Mouse (Mus musculus) forebrain, embryonic 10.5 days (tissue): ENCODE data around the gene Creb5. TPM values are rescaled to one million over a fixed set of nuclear protein-coding genes. Genes with fewer than 3 reads are reported as not detected.

Experiments
- DNase-seq: peaks from one replicate; pipeline ENCODE4 v3.0.0-alpha.2; 2017; ENCODE audit warnings: low spot score; ENCODE audit errors: extremely low spot score
- H3K27ac ChIP-seq: fragments of 300-500 bp; sonication (generic); 2 replicates; pipeline ENCODE4 v1.5.1; 2016; ENCODE audit warnings: mild to moderate bottlenecking
- H3K27me3 ChIP-seq: fragments of 300-500 bp; sonication (generic); 2 replicates; pipeline ENCODE4 v1.6.1; 2016; ENCODE audit warnings: mild to moderate bottlenecking; ENCODE audit not compliant: poor library complexity, severe bottlenecking
- H3K36me3 ChIP-seq: fragments of 300-500 bp; sonication (generic); replicated peaks from 2 replicates; pipeline ENCODE4 v1.6.1; 2016; ENCODE audit warnings: mild to moderate bottlenecking, moderate library complexity
- H3K4me1 ChIP-seq: fragments of 300-500 bp; sonication (generic); 2 replicates; pipeline ENCODE4 v1.6.1; 2016
- H3K4me3 ChIP-seq: fragments of 300-500 bp; sonication (generic); 2 replicates; pipeline ENCODE4 v1.5.1; 2016; ENCODE audit warnings: mild to moderate bottlenecking, moderate library complexity
- H3K9me3 ChIP-seq: fragments of 300-500 bp; sonication (generic); 2 replicates; pipeline ENCODE4 v1.6.1; 2016; ENCODE audit warnings: mild to moderate bottlenecking, moderate library complexity
- WGBS: fragments of 180-500 bp; shearing (Covaris S2); methylation state at CpG from one replicate; pipeline ENCODE4 v1.1.7; 2016; 5-methylcytosine and 5-hydroxymethylcytosine counted together
- polyA plus RNA-seq: library from polyadenylated mRNA; unstranded; fragments of >200 nt; fragmentation: Nextera tagmentation; extraction: Ambion mirVana; gene quantifications from 2 replicates; pipeline ENCODE4 v1.2.1, GENCODE M21; 2016

Gene Creb5
- polyA plus RNA-seq, 1 experiment from 2014 or later = 22.9 TPM

DNA sequence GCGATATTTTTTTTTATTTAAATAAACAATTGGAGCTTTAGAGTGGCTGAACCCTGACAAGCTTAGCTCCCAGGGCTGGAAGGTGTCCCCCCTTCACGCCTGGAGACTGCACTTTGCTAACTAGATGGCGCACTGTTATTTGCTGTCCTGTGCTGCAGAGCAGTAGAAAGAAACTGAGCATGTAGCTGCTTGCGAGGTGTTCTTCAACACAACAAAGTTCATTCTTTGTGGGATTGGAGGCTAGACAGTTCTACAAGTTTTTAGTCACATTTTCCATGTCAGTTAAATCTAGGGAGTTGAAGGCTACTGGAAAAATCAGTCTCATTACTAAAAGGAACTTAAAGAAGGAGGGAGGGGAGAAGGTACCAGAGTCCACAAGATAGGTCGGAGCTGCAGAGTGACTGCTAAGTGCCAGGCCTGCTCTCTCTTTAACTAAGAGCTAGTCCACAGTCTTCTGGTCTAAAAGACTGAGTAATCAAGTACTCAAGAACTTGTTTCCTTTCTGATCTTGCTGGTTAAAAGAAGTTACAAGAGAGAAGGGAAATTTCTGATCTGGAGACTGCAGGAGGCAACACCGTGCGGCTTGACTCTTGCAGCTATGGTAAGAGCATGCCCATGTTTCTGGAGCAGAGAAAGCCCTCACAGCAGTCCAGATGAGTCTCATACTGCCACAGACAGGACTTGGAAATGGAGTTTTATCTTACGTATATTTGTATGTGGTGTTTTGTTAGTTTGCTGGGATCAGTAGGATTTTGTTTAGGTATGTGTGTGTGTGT is 3.3 kb downstream of the Creb5 start:
- 20% methylated on average over 8 of the region's 8 CpGs for WGBS
- Histone ChIP-seq H3K4me3 (peak overlapping the region; percentile 78), H3K27me3 (peaks cover 68% of the 10 kb centered on the region), H3K4me1 (peaks cover 89% of the 10 kb centered on the region), H3K27ac (peak overlapping the region; percentile 80), H3K36me3 (no peaks in the 10 kb centered on the region), H3K9me3 (no peaks in the 10 kb centered on the region)
- DNase-seq = peak; percentile 47

DNA sequence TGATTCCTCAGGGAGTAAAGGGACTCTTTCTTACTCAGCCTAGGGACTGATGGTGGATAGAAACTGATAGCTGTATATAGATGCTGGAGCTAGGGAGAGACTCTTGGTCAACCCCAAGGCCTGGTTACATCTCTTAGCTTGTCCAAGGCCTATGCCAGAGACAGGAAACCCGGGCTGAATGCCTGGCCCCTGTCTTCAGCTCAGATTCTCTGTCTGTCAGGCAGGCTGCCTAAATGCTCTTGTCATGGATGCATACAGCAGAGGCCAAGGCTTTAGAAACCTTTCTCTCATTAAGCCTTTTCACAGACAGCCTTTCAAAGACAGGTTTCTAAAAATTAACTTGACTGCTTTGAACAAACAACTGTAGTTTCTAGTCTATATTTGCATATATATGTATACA is 5.9 kb downstream of the Creb5 start:
- DNase-seq = no peak
- H3K4me1 ChIP-seq = peaks cover 86% of the 10 kb centered on the region
- peak overlapping the region; percentile 78; the same call in 1 of the 2 replicates for H3K4me3 ChIP-seq
- H3K36me3 ChIP-seq = no peaks in the 10 kb centered on the region
- peaks cover 44% of the 10 kb centered on the region for H3K27me3 ChIP-seq
- H3K9me3 ChIP-seq = no peaks in the 10 kb centered on the region
- peak overlapping the region; percentile 52; the same call in 1 of the 2 replicates for H3K27ac ChIP-seq
- 36% methylated on average over 1 of the region's 1 CpGs for WGBS

DNA sequence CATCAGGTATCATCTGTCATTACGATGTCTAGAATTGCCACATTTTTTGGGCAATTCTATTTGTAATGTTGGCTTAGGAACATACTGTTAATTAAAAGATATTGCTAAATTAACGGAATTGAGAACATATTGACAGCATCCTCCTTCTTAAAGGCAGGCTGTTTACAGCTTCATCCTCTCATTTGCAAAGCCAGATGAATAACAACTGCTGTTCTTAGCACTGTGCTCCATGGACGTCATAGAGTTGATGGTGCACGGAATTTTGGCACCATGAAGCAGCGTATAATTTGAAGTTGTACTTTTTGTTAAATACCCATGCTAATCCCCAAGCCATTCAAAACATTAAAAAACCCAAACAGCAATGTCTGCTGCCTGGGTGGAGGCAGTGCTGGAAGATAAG is 10.8 kb downstream of the Creb5 start:
- peaks cover 37% of the 10 kb centered on the region for H3K4me1 ChIP-seq
- no peaks in the 10 kb centered on the region for H3K9me3 ChIP-seq
- H3K36me3 ChIP-seq = 0 out of 2 replicates have a peak, but pooled peaks cover 4% of the 10 kb centered on the region
- DNase-seq = no peak
- no peak overlapping the region for H3K4me3 ChIP-seq
- 82% methylated on average over 5 of the region's 5 CpGs for WGBS
- H3K27me3 ChIP-seq = no peaks in the 10 kb centered on the region
- no peak overlapping the region for H3K27ac ChIP-seq

DNA sequence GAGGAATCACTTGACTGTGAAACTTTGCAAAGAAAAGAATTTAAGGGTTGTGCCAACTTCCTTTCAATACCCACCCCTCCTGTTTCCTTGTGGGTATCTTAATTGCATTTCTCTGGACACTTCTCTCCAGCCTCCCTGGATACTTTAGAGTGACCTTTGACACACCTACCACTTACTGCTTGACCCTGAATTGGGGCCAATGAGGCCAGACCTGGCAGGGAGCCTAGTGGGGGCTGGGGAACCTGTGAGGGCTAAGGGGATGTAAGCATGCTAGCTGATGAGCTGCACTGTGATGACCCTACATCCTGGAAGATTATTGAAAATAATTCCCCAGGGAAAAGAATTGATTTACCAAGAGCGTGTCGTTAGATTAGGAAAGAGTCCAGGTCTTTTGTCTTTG is 17.1 kb downstream of the Creb5 start:
- Histone ChIP-seq H3K4me3 (no peak overlapping the region), H3K9me3 (no peaks in the 10 kb centered on the region)
- WGBS = 74% methylated on average over 2 of the region's 2 CpGs

GRCm38 (mm10) chr6:53306156-53306555 is 19.1 kb downstream of the Creb5 start:
- peaks cover 68% of the 10 kb centered on the region for H3K4me1 ChIP-seq
- no peaks in the 10 kb centered on the region for H3K27me3 ChIP-seq
- DNase-seq = no peak
- H3K36me3 ChIP-seq = 0 out of 2 replicates have a peak, but pooled peaks cover 1% of the 10 kb centered on the region
- H3K4me3 ChIP-seq = no peak overlapping the region
- no peaks in the 10 kb centered on the region for H3K9me3 ChIP-seq
- 81% methylated on average over 4 of the region's 4 CpGs for WGBS
- H3K27ac ChIP-seq = peak overlapping the region; percentile 63; the same call in 1 of the 2 replicates

More for the DNA sequence above, 17.1 kb downstream of the Creb5 start:
- Histone ChIP-seq H3K27ac (no peak overlapping the region), H3K4me1 (peaks cover 53% of the 10 kb centered on the region), H3K27me3 (no peaks in the 10 kb centered on the region), H3K36me3 (0 out of 2 replicates have a peak, but pooled peaks cover 4% of the 10 kb centered on the region)
- no peak for DNase-seq

- Histone ChIP-seq H3K27me3 (no peaks in the 10 kb centered on the region), H3K4me1 (peaks cover 72% of the 10 kb centered on the region), H3K9me3 (no peaks in the 10 kb centered on the region), H3K4me3 (no peak overlapping the region), H3K27ac (peak overlapping the region; percentile 60; the same call in 1 of the 2 replicates), H3K36me3 (no peaks in the 10 kb centered on the region)
- no peak for DNase-seq
- WGBS = 52% methylated on average over 5 of the region's 5 CpGs
Measured at GRCm38 (mm10) chr6:53306710-53307109, 19.6 kb downstream of the Creb5 start.

DNA sequence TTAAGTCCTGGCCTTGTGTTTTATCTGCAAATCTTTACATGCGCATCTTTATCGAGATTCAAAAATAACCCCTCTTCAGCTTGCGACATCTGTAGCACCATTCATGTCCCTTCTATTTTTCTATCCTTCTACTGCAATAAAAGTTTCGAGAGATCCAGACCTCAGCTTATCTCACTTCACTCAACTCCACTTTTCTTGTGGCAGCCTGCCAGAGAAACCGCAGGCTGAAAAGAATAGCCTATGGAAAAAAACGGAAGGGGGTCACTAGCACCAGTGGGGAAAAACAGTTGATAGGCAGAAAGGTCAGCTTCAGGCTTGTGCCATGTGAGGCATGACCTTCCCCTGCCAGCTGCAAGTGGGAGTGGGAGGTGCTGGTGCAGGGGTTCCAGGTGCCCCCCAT is 21.6 kb downstream of the Creb5 start:
- Histone ChIP-seq H3K9me3 (no peaks in the 10 kb centered on the region), H3K27me3 (no peaks in the 10 kb centered on the region), H3K4me3 (no peak overlapping the region), H3K4me1 (peaks cover 70% of the 10 kb centered on the region), H3K36me3 (no peaks in the 10 kb centered on the region), H3K27ac (peak overlapping the region; percentile 65; the same call in 1 of the 2 replicates)
- 65% methylated on average over 6 of the region's 6 CpGs for WGBS
- DNase-seq = no peak

- DNase-seq = no peak
- Histone ChIP-seq H3K4me1 (peaks cover 30% of the 10 kb centered on the region), H3K4me3 (no peak overlapping the region), H3K27me3 (no peaks in the 10 kb centered on the region), H3K9me3 (no peaks in the 10 kb centered on the region), H3K27ac (0 out of 2 replicates have a peak overlapping the region, but pooled peaks have one; percentile 11), H3K36me3 (no peaks in the 10 kb centered on the region)
- 92% methylated on average over 6 of the region's 6 CpGs for WGBS
Measured at GRCm38 (mm10) chr6:53313604-53314003, 26.5 kb downstream of the Creb5 start.

GRCm38 (mm10) chr6:53314126-53314525 is 27.1 kb downstream of the Creb5 start:
- WGBS = 88% methylated on average over 10 of the region's 10 CpGs
- Histone ChIP-seq H3K4me3 (no peak overlapping the region), H3K27me3 (no peaks in the 10 kb centered on the region), H3K4me1 (peaks cover 30% of the 10 kb centered on the region), H3K9me3 (no peaks in the 10 kb centered on the region), H3K36me3 (no peaks in the 10 kb centered on the region), H3K27ac (peak overlapping the region; percentile 11; the same call in 1 of the 2 replicates)
- no peak for DNase-seq

DNA sequence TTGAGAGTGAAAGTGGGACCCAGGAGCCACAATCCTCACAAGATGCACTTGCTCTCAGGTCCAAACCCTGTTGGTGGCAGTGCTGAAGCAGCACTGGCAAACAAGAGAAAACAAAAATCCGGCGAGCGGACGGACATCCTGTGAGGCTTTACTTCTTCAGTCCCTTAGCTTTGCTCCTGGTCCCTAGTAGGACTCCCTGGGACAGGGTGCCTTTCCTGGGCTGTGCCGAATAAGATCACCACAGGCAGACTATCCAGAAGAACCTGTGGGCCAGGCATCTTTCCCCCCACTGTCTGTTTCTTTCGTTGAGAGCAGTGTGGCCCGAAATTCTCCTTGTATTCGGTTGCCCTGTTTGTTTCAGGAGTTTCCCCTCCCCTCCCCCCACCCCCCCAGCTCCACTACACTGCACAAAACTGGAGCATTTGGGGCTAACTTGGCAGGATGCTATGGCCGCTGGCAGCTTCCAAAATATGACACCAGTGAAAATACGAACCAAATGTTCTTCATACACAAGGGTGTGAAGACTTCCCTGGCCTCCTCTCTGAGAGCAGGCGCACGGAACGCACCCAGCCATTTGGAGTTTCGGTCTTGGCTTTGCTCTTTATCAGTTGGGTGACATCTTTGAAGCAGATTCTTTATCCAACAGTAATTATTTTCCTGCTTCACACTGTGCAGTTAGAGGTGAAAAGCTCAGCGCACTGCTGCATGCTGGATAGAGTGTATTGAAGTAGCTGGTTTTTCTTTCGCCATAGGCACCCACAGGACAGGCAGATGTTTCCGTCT is 32.7 kb downstream of the Creb5 start:
- no peak for DNase-seq
- H3K4me3 ChIP-seq = no peak overlapping the region
- no peaks in the 10 kb centered on the region for H3K27me3 ChIP-seq
- H3K9me3 ChIP-seq = no peaks in the 10 kb centered on the region
- H3K36me3 ChIP-seq = no peaks in the 10 kb centered on the region
- H3K4me1 ChIP-seq = peaks cover 41% of the 10 kb centered on the region
- H3K27ac ChIP-seq = no peak overlapping the region
- WGBS = 75% methylated on average over 17 of the region's 17 CpGs

GRCm38 (mm10) chr6:53337398-53337797 is 50.3 kb downstream of the Creb5 start:
- H3K4me3 ChIP-seq = no peak overlapping the region
- H3K9me3 ChIP-seq = peaks cover 8% of the 10 kb centered on the region; the same call in 1 of the 2 replicates
- no peaks in the 10 kb centered on the region for H3K27me3 ChIP-seq
- no peak for DNase-seq
- H3K36me3 ChIP-seq = peaks cover 12% of the 10 kb centered on the region
- H3K27ac ChIP-seq = 0 out of 2 replicates have a peak overlapping the region, but pooled peaks have one; percentile 10
- WGBS = 75% methylated on average over 9 of the region's 9 CpGs
- peaks cover 9% of the 10 kb centered on the region for H3K4me1 ChIP-seq

DNA sequence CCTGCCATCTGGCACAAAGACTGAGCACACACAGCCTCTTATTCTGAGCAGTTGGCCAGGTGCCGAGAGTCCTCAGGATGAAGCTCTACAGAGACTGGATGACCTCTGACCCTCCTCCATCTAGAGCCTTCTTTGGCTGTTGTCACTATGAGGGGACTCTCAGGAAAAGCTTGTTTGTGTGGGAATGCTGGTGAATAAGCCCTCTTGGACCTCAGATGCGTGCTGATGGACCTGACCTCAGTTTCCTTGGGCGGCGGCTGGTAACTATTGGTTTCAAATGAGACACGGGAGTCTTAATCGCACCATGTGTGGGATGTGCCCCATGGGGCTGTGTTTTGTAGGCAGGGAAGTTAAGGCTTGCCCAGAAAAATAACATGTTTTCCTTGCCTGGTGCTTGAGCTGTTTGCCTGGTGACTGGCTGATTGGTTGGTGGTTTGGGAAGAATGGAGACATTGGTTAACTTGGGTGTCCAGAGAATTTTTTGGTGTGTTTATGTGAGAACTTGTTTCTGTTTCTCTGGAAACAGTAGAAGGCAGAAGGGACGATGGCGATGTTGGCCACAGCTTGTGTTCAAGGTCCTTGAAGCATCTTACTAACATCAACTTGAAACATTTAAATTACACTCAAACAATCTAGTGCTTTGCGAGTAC is 65.4 kb downstream of the Creb5 start:
- no peak for DNase-seq
- Histone ChIP-seq H3K36me3 (no peaks in the 10 kb centered on the region), H3K27ac (no peak overlapping the region), H3K4me1 (peaks cover 9% of the 10 kb centered on the region; the same call in 1 of the 2 replicates), H3K27me3 (no peaks in the 10 kb centered on the region), H3K9me3 (no peaks in the 10 kb centered on the region), H3K4me3 (no peak overlapping the region)
- WGBS = 90% methylated on average over 9 of the region's 9 CpGs
